Mouse (Mus musculus) duodenum, adult 2 months (tissue): ENCODE measurements around the gene Bsx. TPM values are rescaled to one million over a fixed set of nuclear protein-coding genes. Genes with fewer than 3 reads are reported as not detected.

Source experiments
- polyA plus RNA-seq: library from polyadenylated mRNA; depleted of rRNA; stranded (reverse); fragments of >200 nt; gene quantifications from 2 replicates; pipeline ENCODE4 v1.2.3, GENCODE M21; 2012; ENCODE audit warnings: low replicate concordance; rRNA removed

The Bsx gene
- polyA plus RNA-seq, result 0.04 and 0.05 TPM in 2 replicates

GRCm38 (mm10) chr9:40873556-40874470 lies at the start of gene Bsx:
Gene Bsx (plus strand): TSS chr9:40874127.

Other genes starting within 250 kb of the Bsx start
- not detected in 2 replicates for gene Gm21915, start 203.5 kb upstream of the Bsx start, polyA plus RNA-seq
- 54.8 and 61.6 TPM in 2 replicates for gene Clmp, start 188.2 kb upstream of the Bsx start, polyA plus RNA-seq
- gene Hspa8, start 73.1 kb upstream of the Bsx start, polyA plus RNA-seq, result 798 and 1,020 TPM in 2 replicates
- gene Jhy, start 90.0 kb downstream of the Bsx start, polyA plus RNA-seq, result 0.07 TPM in 1 of 2 replicates, not detected in the other
- gene Crtam, start 130.5 kb downstream of the Bsx start, polyA plus RNA-seq, result 0.11 TPM in 1 of 2 replicates, not detected in the other